Mouse (Mus musculus) layer of hippocampus, postnatal 36 days (tissue): Measurements from ENCODE around the gene Ucn. TPM values are rescaled to one million over a fixed set of nuclear protein-coding genes. Genes with fewer than 3 reads are reported as not detected.

Experiments
- DNase-seq, 2 experiments: peaks; one replicate each; pipeline ENCODE4 v3.0.0; 2022
- total RNA-seq, 2 experiments: library from RNA; stranded (reverse); gene quantifications; 2 replicates each; pipeline ENCODE4 v1.2.3; 2021

Ucn gene
- total RNA-seq, result not detected

GRCm38 (mm10) chr5:31138241-31138967 is at the start of gene Ucn:
Ucn (minus strand) TSS chr5:31138829.
- DNase-seq, result no peak

DNA sequence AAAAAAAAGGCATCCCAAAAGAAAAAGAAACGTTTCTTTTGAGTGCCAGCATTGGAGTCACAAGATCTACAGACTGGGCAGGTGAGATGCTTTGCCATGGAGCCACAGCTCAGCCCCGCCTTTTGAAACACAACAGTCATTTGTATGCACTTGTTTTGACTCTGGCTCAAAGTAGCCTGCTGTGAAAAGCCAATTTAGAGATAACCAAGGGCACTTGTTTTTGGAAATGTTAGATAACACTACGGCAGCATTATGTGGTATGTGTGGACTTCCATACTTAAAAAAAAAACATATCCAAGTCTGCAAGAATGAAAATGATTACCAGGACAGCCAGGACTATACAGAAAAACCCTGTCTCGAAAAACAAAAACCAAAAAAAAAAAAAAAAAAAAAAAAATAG is 45.0 kb upstream of the Ucn start:
- no peak for DNase-seq

DNA sequence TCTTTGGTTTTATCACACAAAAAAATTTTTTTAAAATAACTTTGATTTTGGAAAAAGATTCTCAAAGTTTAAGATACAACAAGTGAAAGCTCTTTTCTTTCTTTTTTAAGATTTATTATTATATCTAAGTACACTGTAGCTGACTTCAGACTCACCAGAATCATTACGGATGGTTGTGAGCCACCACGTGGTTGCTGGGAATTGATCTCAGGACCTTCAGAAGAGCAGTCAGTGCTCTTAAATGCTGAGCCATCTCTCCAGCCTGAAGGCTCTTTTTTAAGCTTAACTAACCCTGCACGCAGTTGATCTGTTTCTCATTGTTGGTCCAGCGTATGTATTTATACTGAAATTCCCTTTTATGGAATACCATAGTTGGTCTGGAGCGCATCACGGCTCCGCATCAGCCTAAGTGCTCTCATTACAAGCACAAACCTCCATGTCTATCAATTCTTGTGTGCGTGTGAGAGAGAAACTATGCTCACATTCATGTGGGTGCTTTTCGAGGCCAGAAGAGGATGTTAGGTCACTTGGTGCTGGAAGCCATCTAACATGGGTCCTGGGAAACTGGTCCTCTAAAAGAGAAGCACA is 42.6 kb upstream of the Ucn start:
- DNase-seq, result no peak

GRCm38 (mm10) chr5:31179766-31180630 is 41.4 kb upstream of the Ucn start, which contains the start of the genes Gm29609 and Gtf3c2:
Gm29609 (minus strand) TSS chr5:31179911.
Gtf3c2 (minus strand) TSS chr5:31180144.
- peak; percentile 96 for DNase-seq

- DNase-seq, result no peak
Observed at GRCm38 (mm10) chr5:31179301-31179765, 40.7 kb upstream of the Ucn start.

DNA sequence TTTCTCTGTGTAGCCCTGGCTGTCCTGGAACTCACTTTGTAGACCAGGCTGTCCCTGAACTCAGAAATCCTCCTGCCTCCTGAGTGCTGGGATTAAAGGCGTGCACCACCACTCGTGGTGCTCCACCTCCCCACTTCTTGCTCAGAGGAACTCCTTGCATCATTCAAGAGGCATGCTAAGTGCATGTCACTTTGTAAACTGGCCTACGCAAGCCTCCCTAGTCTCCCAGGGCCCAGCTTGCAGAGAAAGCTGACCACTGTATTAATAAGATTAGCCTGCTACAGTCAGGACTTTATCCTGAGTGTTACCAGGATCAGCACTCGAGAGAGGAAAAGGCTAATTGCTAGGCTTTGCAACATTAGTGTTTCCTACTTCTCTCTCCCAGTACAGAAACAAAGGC is 30.0 kb upstream of the Ucn start:
- DNase-seq, result no peak

DNA sequence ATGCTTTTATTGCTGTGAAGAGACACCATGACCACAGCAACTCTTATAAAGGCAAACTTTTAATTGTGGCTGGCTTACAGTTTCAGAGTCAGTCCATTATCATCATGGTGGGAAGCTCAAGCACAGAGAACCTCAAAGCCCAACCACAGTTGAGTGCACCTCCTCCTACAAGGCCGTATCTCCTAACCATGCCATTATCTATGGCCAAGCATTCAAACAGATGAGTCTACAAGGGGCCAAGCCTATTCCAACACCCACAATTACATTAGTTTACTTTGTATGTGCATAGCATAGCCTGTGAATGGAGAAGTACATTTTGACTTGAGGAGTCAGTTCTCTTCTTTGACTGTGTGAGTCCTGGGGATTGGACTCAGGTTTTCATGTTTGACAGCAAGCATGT is 26.2 kb upstream of the Ucn start:
- no peak for DNase-seq

DNA sequence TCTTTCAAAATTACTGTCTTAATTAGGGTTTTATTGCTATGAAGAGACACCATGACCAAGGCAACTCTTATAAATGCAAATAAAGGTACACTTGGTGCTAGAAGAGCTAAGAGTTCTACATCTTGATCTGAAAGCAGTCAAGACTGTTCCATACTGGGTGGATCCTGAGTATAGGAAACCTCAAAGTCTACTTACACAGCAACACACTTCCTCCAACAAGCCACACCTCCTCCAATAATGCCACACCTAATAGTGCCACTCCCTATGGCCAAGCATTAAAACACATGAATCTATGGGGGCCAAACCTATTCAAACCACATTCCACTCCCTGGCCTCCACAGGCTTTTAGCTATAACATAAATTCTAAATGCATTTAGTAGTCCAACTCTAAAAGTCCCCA is 23.8 kb upstream of the Ucn start:
- no peak for DNase-seq

DNA sequence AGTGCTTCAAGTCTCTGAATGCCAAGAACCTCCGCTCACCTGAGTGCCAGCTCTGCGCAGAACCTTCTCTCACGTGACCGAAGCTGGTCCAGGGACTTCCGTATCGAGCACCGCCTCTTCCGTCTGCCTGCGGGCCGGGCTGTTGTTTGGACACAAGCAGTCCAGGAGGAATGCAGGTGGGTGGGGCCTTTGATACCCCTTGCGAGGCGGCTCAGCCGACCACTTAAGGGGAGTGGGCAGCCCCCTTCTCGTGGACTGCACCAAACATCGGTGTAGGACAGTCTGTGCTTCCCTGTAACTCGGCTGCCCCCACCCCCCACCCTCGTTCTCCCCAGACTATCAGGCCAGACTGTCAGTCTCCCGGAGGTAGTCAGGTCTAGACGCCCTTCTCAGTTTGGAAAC is 15.5 kb upstream of the Ucn start, which contains the start of gene Mpv17:
Gene Mpv17 (minus strand): TSS at position 100 of the 402 bp plus-strand sequence.
- peak; percentile 80 to 83 for DNase-seq

DNA sequence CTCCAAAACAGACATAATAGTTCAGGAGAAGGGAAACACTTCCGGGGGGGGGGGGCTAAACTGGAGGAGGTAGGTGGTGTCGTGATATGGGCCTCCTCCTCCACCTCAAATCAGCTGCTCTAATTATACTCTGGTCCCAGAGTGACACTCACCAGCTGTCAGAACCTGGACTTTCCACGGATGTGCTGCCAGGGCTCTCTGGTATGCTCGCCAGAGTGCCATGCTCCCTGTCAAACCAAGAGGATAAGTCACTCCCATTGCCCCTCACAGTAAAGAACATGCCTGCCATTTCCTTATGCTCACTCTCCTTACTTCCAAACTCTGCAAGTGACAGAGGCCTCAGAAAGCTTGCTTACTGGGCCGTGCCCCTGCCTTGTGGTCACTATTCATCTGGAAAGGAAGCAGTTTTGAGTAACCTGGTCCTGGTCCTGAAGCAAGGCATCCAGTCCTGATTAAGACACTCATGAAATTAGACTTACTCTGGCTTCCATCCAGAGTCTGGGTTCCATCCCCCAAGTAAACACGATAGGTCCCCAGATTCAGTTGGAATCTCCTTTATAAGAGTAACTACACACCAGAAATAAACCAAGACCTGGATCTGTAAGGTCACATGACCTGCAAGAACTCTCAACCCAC is 15.0 kb upstream of the Ucn start:
- DNase-seq, result no peak

DNA sequence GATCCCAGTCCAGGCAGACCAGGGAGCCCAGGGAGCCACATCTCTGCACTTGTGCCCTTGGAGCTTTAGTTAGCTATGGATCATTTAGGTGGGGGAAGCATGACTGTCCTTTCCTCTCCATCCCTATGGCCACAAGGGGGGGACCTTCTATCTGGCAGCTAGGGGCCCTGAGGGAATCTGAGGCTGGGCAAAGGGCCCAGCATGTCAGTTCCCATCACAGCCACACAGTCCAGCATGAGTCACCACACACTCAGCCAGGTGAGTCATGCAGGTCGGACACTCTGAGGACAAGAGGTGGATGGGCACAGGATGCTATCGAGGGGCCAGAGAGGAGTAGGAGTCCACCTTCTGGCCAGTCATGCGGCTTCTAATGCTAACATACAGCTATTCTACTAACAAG is 13.1 kb upstream of the Ucn start:
- DNase-seq, result no peak

DNA sequence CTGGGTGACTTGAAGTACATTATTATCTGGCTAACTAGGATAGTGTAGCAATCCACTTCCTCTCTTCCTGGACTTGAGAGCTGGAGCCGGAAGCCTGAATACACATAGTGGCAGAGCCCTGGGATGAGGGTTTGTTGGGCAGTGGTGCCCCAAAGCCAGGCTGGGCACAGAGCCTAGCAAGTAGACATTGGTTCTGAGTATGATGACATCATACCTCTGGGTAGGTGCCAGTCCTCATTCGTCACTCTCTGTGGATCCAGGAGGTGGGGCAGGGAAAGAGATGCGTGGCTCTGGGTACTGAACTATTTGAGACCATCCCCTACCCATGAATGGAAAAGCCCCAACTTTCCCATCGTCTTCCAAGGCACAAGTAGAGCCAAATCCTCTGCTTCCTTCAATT is 11.2 kb upstream of the Ucn start:
- no peak for DNase-seq

- DNase-seq, result no peak
Observed at GRCm38 (mm10) chr5:31138968-31139425, 368 bp upstream of the Ucn start.

DNA sequence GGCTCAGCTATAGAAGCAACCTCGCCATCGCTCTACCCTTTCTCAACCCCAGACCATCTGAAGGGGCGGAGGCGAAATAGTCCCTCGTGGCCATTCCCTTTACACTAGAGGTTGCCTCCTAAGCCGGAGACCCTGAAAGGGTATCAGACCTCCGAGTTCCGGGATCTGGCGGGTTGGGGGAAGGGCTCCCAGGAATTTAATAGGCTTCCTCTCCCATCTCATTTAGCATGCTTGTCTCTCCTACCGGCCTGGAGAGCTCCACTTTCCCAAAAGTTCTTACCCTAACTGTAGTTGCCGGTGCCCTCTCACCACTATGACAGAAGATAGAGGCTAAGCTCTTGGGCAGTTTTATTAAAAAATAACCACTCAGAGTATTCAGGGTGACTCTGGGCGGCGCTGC is 971 bp downstream of the Ucn start:
- no peak for DNase-seq

- DNase-seq, result no peak
Observed at GRCm38 (mm10) chr5:31136730-31137424, 1.8 kb downstream of the Ucn start.

DNA sequence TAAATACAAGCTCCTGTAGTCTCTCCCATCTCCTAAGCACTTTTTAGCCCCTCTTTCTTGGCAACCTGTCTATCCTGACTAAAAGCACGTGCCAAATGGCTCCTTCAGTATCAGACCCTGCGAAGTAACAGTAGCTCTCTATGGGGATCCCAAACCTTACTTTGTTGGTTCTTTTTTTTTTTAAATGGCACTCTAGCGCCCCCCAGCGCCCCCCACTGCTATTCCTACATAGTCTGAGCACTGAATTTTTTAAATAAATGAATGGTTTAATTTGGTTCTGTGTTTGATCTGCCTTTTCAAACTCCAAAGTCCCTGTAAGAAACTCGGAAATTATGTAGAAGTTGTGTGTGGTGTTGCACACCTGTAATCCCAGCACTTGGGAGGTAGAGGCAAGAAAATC is 12.6 kb downstream of the Ucn start:
- no peak for DNase-seq

- no peak for DNase-seq
Observed at GRCm38 (mm10) chr5:31123481-31123880, 15.1 kb downstream of the Ucn start.

DNA sequence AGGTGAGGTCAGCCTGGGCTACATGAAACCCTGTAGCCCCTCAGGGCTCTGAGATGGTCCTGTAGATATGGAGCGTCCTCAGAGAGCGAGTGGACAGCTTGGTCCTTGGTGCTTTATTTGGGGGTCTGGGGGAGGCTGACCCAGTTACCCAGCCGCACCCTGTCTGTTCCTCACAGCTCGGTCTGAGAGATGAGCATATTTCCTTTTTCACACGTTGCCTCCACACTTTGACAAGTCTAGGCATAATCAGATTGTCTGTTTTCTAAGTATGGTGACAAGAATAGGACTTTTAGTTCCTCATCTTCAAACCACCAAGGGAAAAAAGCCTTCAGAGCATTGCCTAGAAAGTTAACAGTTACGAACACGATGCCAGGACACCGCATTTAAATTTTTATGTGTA is 17.5 kb downstream of the Ucn start:
- DNase-seq, result no peak

DNA sequence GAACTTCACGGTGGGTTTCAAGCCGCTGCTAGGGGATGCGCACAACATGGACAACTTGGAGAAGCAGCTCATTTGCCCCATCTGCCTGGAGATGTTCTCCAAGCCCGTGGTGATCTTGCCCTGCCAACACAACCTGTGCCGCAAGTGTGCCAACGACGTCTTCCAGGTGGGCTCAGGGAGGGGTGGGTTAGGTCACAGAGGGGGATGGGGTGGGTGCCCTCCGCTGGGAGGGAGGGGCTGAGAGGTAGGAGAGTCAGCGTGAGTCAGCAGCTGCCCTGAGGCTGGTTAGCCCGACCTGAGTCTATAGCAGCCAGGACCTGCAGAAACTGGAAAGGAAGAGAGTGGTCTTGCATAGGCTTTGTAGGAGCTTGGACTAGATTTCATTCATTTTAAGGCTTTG is 21.7 kb downstream of the Ucn start:
- DNase-seq, result no peak

GRCm38 (mm10) chr5:31116354-31116753 is 22.3 kb downstream of the Ucn start, which contains the start of gene Trim54:
Trim54 (plus strand) TSS chr5:31116712.
- no peak for DNase-seq

GRCm38 (mm10) chr5:31110781-31111180 is 27.8 kb downstream of the Ucn start:
- DNase-seq, result no peak

GRCm38 (mm10) chr5:31108000-31108490 is 30.6 kb downstream of the Ucn start, which contains the start of gene Slc30a3:
Slc30a3 (minus strand) TSS chr5:31108237.
- DNase-seq, result no peak
